Mouse (Mus musculus) forebrain, embryonic 10.5 days (tissue): ENCODE results near the gene Ggcx. TPM values are rescaled to one million over a fixed set of nuclear protein-coding genes. Genes with fewer than 3 reads are reported as not detected.
"Not testable (repeated sequence)": the region's sequence is repeated elsewhere in the genome, so short reads cannot be mapped to it uniquely, and the experiment has no call there.

Experiments used
- DNase-seq: peaks from one replicate; pipeline ENCODE4 v3.0.0-alpha.2; 2017; ENCODE audit warnings: low spot score; ENCODE audit errors: extremely low spot score
- H3K27ac ChIP-seq: fragments of 300-500 bp; sonication (generic); 2 replicates; pipeline ENCODE4 v1.5.1; 2016; ENCODE audit warnings: mild to moderate bottlenecking
- H3K27me3 ChIP-seq: fragments of 300-500 bp; sonication (generic); 2 replicates; pipeline ENCODE4 v1.6.1; 2016; ENCODE audit warnings: mild to moderate bottlenecking; ENCODE audit not compliant: poor library complexity, severe bottlenecking
- H3K36me3 ChIP-seq: fragments of 300-500 bp; sonication (generic); replicated peaks from 2 replicates; pipeline ENCODE4 v1.6.1; 2016; ENCODE audit warnings: mild to moderate bottlenecking, moderate library complexity
- H3K4me1 ChIP-seq: fragments of 300-500 bp; sonication (generic); 2 replicates; pipeline ENCODE4 v1.6.1; 2016
- H3K4me3 ChIP-seq: fragments of 300-500 bp; sonication (generic); 2 replicates; pipeline ENCODE4 v1.5.1; 2016; ENCODE audit warnings: mild to moderate bottlenecking, moderate library complexity
- H3K9me3 ChIP-seq: fragments of 300-500 bp; sonication (generic); 2 replicates; pipeline ENCODE4 v1.6.1; 2016; ENCODE audit warnings: mild to moderate bottlenecking, moderate library complexity
- WGBS: fragments of 180-500 bp; shearing (Covaris S2); methylation state at CpG from one replicate; pipeline ENCODE4 v1.1.7; 2016; 5-methylcytosine and 5-hydroxymethylcytosine counted together
- polyA plus RNA-seq: library from polyadenylated mRNA; unstranded; fragments of >200 nt; fragmentation: Nextera tagmentation; extraction: Ambion mirVana; gene quantifications from 2 replicates; pipeline ENCODE4 v1.2.1, GENCODE M21; 2016

Ggcx gene
- polyA plus RNA-seq, 1 experiment from 2014 or later, result 16.8 TPM

GRCm38 (mm10) chr6:72439355-72440185, 25.5 kb downstream of the Ggcx start, which contains the start of gene Mat2a:
Gene Mat2a (minus strand): TSS chr6:72439558.
- Histone ChIP-seq H3K4me1 (peaks cover 30% of the 10 kb centered on the region), H3K27me3 (no peaks in the 10 kb centered on the region), H3K9me3 (no peaks in the 10 kb centered on the region), H3K36me3 (peaks cover 37% of the 10 kb centered on the region), H3K27ac (peak within 1 kb of the TSS; percentile 100), H3K4me3 (peak within 1 kb of the TSS; percentile 98)
- under 1% methylated on average over 77 of the region's 77 CpGs for WGBS
- DNase-seq, result peak; percentile 93

GRCm38 (mm10) chr6:72440186-72440990, 26.3 kb downstream of the Ggcx start:
- Histone ChIP-seq H3K27me3 (no peaks in the 10 kb centered on the region), H3K27ac (peak overlapping the region; percentile 100), H3K9me3 (no peaks in the 10 kb centered on the region), H3K4me3 (peak overlapping the region; percentile 98), H3K36me3 (peaks cover 29% of the 10 kb centered on the region), H3K4me1 (peaks cover 30% of the 10 kb centered on the region)
- WGBS, result 14% methylated on average over 17 of the region's 17 CpGs
- DNase-seq, result no peak

- DNase-seq, result no peak
- Histone ChIP-seq H3K27me3 (no peaks in the 10 kb centered on the region), H3K4me3 (no peak overlapping the region), H3K27ac (no peak overlapping the region), H3K36me3 (peaks cover 3% of the 10 kb centered on the region; the same call in 1 of the 2 replicates), H3K9me3 (no peaks in the 10 kb centered on the region), H3K4me1 (peaks cover 18% of the 10 kb centered on the region)
- 62% methylated on average over 1 of the region's 1 CpGs for WGBS
These were observed 29.0 kb downstream of the Ggcx start for GRCm38 (mm10) chr6:72442921-72443604.

GRCm38 (mm10) chr6:72445011-72445410, 30.9 kb downstream of the Ggcx start:
- H3K27ac ChIP-seq, result no peak overlapping the region
- DNase-seq, result no peak
- H3K4me1 ChIP-seq, result peaks cover 10% of the 10 kb centered on the region
- no peaks in the 10 kb centered on the region for H3K27me3 ChIP-seq
- no peak overlapping the region for H3K4me3 ChIP-seq
- no peaks in the 10 kb centered on the region for H3K36me3 ChIP-seq
- H3K9me3 ChIP-seq, result no peaks in the 10 kb centered on the region

- no peaks in the 10 kb centered on the region for H3K36me3 ChIP-seq
- no peaks in the 10 kb centered on the region for H3K27me3 ChIP-seq
- DNase-seq, result no peak
- no peak overlapping the region for H3K4me3 ChIP-seq
- no peak overlapping the region for H3K27ac ChIP-seq
- no peaks in the 10 kb centered on the region for H3K9me3 ChIP-seq
- WGBS, result 90% methylated on average over 2 of the region's 2 CpGs
- no peaks in the 10 kb centered on the region for H3K4me1 ChIP-seq
These were observed 33.4 kb downstream of the Ggcx start for GRCm38 (mm10) chr6:72447487-72447886.

GRCm38 (mm10) chr6:72451778-72452177, 37.7 kb downstream of the Ggcx start:
- not testable (repeated sequence) for H3K27ac ChIP-seq, H3K9me3 ChIP-seq, H3K4me3 ChIP-seq, H3K27me3 ChIP-seq, H3K36me3 ChIP-seq, DNase-seq
- 62% methylated on average over 2 of the region's 2 CpGs for WGBS
- H3K4me1 ChIP-seq, result peaks cover 13% of the 10 kb centered on the region

GRCm38 (mm10) chr6:72452329-72452728, 38.2 kb downstream of the Ggcx start:
- H3K4me1 ChIP-seq, result peaks cover 13% of the 10 kb centered on the region
- H3K36me3 ChIP-seq, result no peaks in the 10 kb centered on the region
- H3K4me3 ChIP-seq, result no peak overlapping the region
- H3K27me3 ChIP-seq, result no peaks in the 10 kb centered on the region
- no peaks in the 10 kb centered on the region for H3K9me3 ChIP-seq
- H3K27ac ChIP-seq, result no peak overlapping the region
- WGBS, result 100% methylated on average over 2 of the region's 2 CpGs
- DNase-seq, result no peak

GRCm38 (mm10) chr6:72453578-72453977, 39.5 kb downstream of the Ggcx start:
- H3K9me3 ChIP-seq, result no peaks in the 10 kb centered on the region
- H3K27me3 ChIP-seq, result no peaks in the 10 kb centered on the region
- no peaks in the 10 kb centered on the region for H3K36me3 ChIP-seq
- WGBS, result 78% methylated on average over 3 of the region's 3 CpGs
- H3K4me1 ChIP-seq, result peaks cover 13% of the 10 kb centered on the region
- H3K4me3 ChIP-seq, result no peak overlapping the region
- DNase-seq, result no peak
- H3K27ac ChIP-seq, result no peak overlapping the region

- H3K27ac ChIP-seq, result peak overlapping the region; percentile 20; the same call in 1 of the 2 replicates
- no peaks in the 10 kb centered on the region for H3K27me3 ChIP-seq
- 77% methylated on average over 7 of the region's 7 CpGs for whole genome bisulfite sequencing
- peaks cover 13% of the 10 kb centered on the region for H3K4me1 ChIP-seq
- DNase-seq, result no peak
- H3K9me3 ChIP-seq, result no peaks in the 10 kb centered on the region
- no peak overlapping the region for H3K4me3 ChIP-seq
- no peaks in the 10 kb centered on the region for H3K36me3 ChIP-seq
These were observed 40.1 kb downstream of the Ggcx start for GRCm38 (mm10) chr6:72454072-72454746.

GRCm38 (mm10) chr6:72454833-72455373, 40.8 kb downstream of the Ggcx start:
- no peak overlapping the region for H3K27ac ChIP-seq

GRCm38 (mm10) chr6:72456567-72456966, 42.5 kb downstream of the Ggcx start:
- peaks cover 20% of the 10 kb centered on the region for H3K4me1 ChIP-seq
- H3K9me3 ChIP-seq, result no peaks in the 10 kb centered on the region
- H3K36me3 ChIP-seq, result no peaks in the 10 kb centered on the region
- no peak overlapping the region for H3K4me3 ChIP-seq
- no peak for DNase-seq
- no peak overlapping the region for H3K27ac ChIP-seq
- 87% methylated on average over 4 of the region's 4 CpGs for WGBS
- H3K27me3 ChIP-seq, result no peaks in the 10 kb centered on the region

More at GRCm38 (mm10) chr6:72454833-72455373, 40.8 kb downstream of the Ggcx start:
- 69% methylated on average over 7 of the region's 7 CpGs for WGBS
- no peaks in the 10 kb centered on the region for H3K27me3 ChIP-seq
- peaks cover 13% of the 10 kb centered on the region for H3K4me1 ChIP-seq
- H3K9me3 ChIP-seq, result no peaks in the 10 kb centered on the region
- no peak overlapping the region for H3K4me3 ChIP-seq
- H3K36me3 ChIP-seq, result no peaks in the 10 kb centered on the region
- DNase-seq, result no peak

GRCm38 (mm10) chr6:72458418-72458817, 44.3 kb downstream of the Ggcx start:
- WGBS, result 92% methylated on average over 7 of the region's 7 CpGs
- Histone ChIP-seq H3K4me1 (peaks cover 20% of the 10 kb centered on the region), H3K9me3 (no peaks in the 10 kb centered on the region), H3K27ac (no peak overlapping the region), H3K36me3 (no peaks in the 10 kb centered on the region), H3K4me3 (no peak overlapping the region), H3K27me3 (no peaks in the 10 kb centered on the region)
- no peak for DNase-seq
